Mouse (Mus musculus): ENCODE results near the gene Casq2. TPM values are rescaled to one million over a fixed set of nuclear protein-coding genes. Genes with fewer than 3 reads are reported as not detected.

Casq2 gene
- polyA plus RNA-seq, 2 experiments, result 0.88 to 0.89 TPM

GRCm38 (mm10) chr3:102147189-102147588 lies 61.0 kb downstream of the Casq2 start:
- no peak overlapping the region for H3K4me2 ChIP-seq (ENCODE audit: low read depth)
- 78% methylated on average over 4 of the region's 4 CpGs for WGBS (ENCODE audit: insufficient replicate concordance)
- no peak overlapping the region for H3K4me3 ChIP-seq (ENCODE audit: insufficient read depth in 1 of 2, low read depth in 2 of 2, low read length in 2 of 2)
- DNase-seq (ENCODE audit: low read depth in 3 of 3, low spot score in 3 of 3) (no peak), ATAC-seq (ENCODE audit: insufficient read depth) (no peak)
- TF ChIP-seq EP300 (IDR thresholded peaks at IDR 0.05; ENCODE audit: low read depth) (no peak), CTCF (IDR thresholded peaks at IDR 0.05; ENCODE audit: low read depth) (no peak)
- peaks cover 49 to 54% of the 10 kb centered on the region in 2 experiments for H3K4me1 ChIP-seq (replicated peaks; ENCODE audit: control insufficient read depth in 2 of 2, insufficient read depth in 2 of 2, low read length in 1 of 2)
- no peaks in the 10 kb centered on the region for H3K27me3 ChIP-seq (ENCODE audit: control insufficient read depth, insufficient read depth, low read length)
- no peaks in the 10 kb centered on the region for H3K9me3 ChIP-seq (ENCODE audit: control insufficient read depth, low read length)
- H3K9ac ChIP-seq (replicated peaks), result no peak overlapping the region
- no peaks in the 10 kb centered on the region for H3K36me3 ChIP-seq (replicated peaks; ENCODE audit: control insufficient read depth, insufficient read depth, low read depth)
- no peak overlapping the region for H3K27ac ChIP-seq

- TF ChIP-seq EP300 (IDR thresholded peaks at IDR 0.05; ENCODE audit: low read depth) (no peak), CTCF (IDR thresholded peaks at IDR 0.05; ENCODE audit: low read depth) (no peak)
- Histone ChIP-seq H3K4me3 (ENCODE audit: insufficient read depth in 1 of 2, low read depth in 2 of 2, low read length in 2 of 2) (no peak overlapping the region), H3K27me3 (ENCODE audit: control insufficient read depth, insufficient read depth, low read length) (no peaks in the 10 kb centered on the region), H3K4me1 (replicated peaks; ENCODE audit: control insufficient read depth in 2 of 2, insufficient read depth in 2 of 2, low read length in 1 of 2) (peaks cover 25 to 30% of the 10 kb centered on the region in 2 experiments), H3K27ac (no peak overlapping the region), H3K4me2 (ENCODE audit: low read depth) (no peak overlapping the region), H3K9me3 (ENCODE audit: control insufficient read depth, low read length) (no peaks in the 10 kb centered on the region), H3K36me3 (replicated peaks; ENCODE audit: control insufficient read depth, insufficient read depth, low read depth) (no peaks in the 10 kb centered on the region), H3K9ac (replicated peaks) (no peak overlapping the region)
- DNase-seq (ENCODE audit: low read depth in 3 of 3, low spot score in 3 of 3), result no peak
- 65% methylated on average over 7 of the region's 7 CpGs for WGBS (ENCODE audit: insufficient replicate concordance)
- ATAC-seq (ENCODE audit: insufficient read depth), result no peak
Observed at GRCm38 (mm10) chr3:102149941-102150340, 63.7 kb downstream of the Casq2 start.

- Histone ChIP-seq H3K27me3 (ENCODE audit: control insufficient read depth, insufficient read depth, low read length) (no peaks in the 10 kb centered on the region), H3K9me3 (ENCODE audit: control insufficient read depth, low read length) (no peaks in the 10 kb centered on the region), H3K4me2 (ENCODE audit: low read depth) (no peak overlapping the region), H3K9ac (replicated peaks) (no peak overlapping the region), H3K36me3 (replicated peaks; ENCODE audit: control insufficient read depth, insufficient read depth, low read depth) (peaks cover 13% of the 10 kb centered on the region), H3K27ac (no peak overlapping the region), H3K4me1 (replicated peaks; ENCODE audit: control insufficient read depth in 2 of 2, insufficient read depth in 2 of 2, low read length in 1 of 2) (peaks cover 6 to 11% of the 10 kb centered on the region in 2 experiments; a peak in 3 of 4 replicates), H3K4me3 (ENCODE audit: insufficient read depth in 1 of 2, low read depth in 2 of 2, low read length in 2 of 2) (no peak overlapping the region)
- ATAC-seq (ENCODE audit: insufficient read depth), result no peak
- TF ChIP-seq EP300 (IDR thresholded peaks at IDR 0.05; ENCODE audit: low read depth) (no peak), CTCF (IDR thresholded peaks at IDR 0.05; ENCODE audit: low read depth) (no peak)
- DNase-seq (ENCODE audit: low read depth in 3 of 3, low spot score in 3 of 3), result no peak
- 63% methylated on average over 4 of the region's 4 CpGs for WGBS (ENCODE audit: insufficient replicate concordance)
Observed at GRCm38 (mm10) chr3:102151850-102152249, 65.6 kb downstream of the Casq2 start.

GRCm38 (mm10) chr3:102152471-102152870 lies 66.3 kb downstream of the Casq2 start:
- Histone ChIP-seq H3K4me1 (replicated peaks; ENCODE audit: control insufficient read depth in 2 of 2, insufficient read depth in 2 of 2, low read length in 1 of 2) (peaks cover 3 to 8% of the 10 kb centered on the region in 2 experiments; a peak in 3 of 4 replicates), H3K9ac (replicated peaks) (no peak overlapping the region), H3K27me3 (ENCODE audit: control insufficient read depth, insufficient read depth, low read length) (no peaks in the 10 kb centered on the region), H3K4me2 (ENCODE audit: low read depth) (no peak overlapping the region), H3K9me3 (ENCODE audit: control insufficient read depth, low read length) (no peaks in the 10 kb centered on the region), H3K27ac (no peak overlapping the region), H3K36me3 (replicated peaks; ENCODE audit: control insufficient read depth, insufficient read depth, low read depth) (peaks cover 19% of the 10 kb centered on the region), H3K4me3 (ENCODE audit: insufficient read depth in 1 of 2, low read depth in 2 of 2, low read length in 2 of 2) (no peak overlapping the region)
- 58% methylated on average over 4 of the region's 4 CpGs for WGBS (ENCODE audit: insufficient replicate concordance)
- no peak for TF ChIP-seq CTCF (IDR thresholded peaks at IDR 0.05; ENCODE audit: low read depth)
- TF ChIP-seq EP300 (IDR thresholded peaks at IDR 0.05; ENCODE audit: low read depth), result no peak
- no peak for DNase-seq (ENCODE audit: low read depth in 3 of 3, low spot score in 3 of 3)
- ATAC-seq (ENCODE audit: insufficient read depth), result no peak

GRCm38 (mm10) chr3:102152872-102153271 lies 66.7 kb downstream of the Casq2 start:
- Histone ChIP-seq H3K4me2 (ENCODE audit: low read depth) (no peak overlapping the region), H3K4me1 (replicated peaks; ENCODE audit: control insufficient read depth in 2 of 2, insufficient read depth in 2 of 2, low read length in 1 of 2) (peaks cover 3 to 7% of the 10 kb centered on the region in 2 experiments; a peak in 3 of 4 replicates), H3K9ac (replicated peaks) (no peak overlapping the region), H3K9me3 (ENCODE audit: control insufficient read depth, low read length) (no peaks in the 10 kb centered on the region), H3K27me3 (ENCODE audit: control insufficient read depth, insufficient read depth, low read length) (no peaks in the 10 kb centered on the region), H3K4me3 (ENCODE audit: insufficient read depth in 1 of 2, low read depth in 2 of 2, low read length in 2 of 2) (no peak overlapping the region), H3K27ac (no peak overlapping the region), H3K36me3 (replicated peaks; ENCODE audit: control insufficient read depth, insufficient read depth, low read depth) (peaks cover 23% of the 10 kb centered on the region)
- ATAC-seq (ENCODE audit: insufficient read depth), result no peak
- WGBS (ENCODE audit: insufficient replicate concordance), result 61% methylated on average over 4 of the region's 4 CpGs
- TF ChIP-seq EP300 (IDR thresholded peaks at IDR 0.05; ENCODE audit: low read depth), result no peak
- TF ChIP-seq CTCF (IDR thresholded peaks at IDR 0.05; ENCODE audit: low read depth), result no peak
- no peak for DNase-seq (ENCODE audit: low read depth in 3 of 3, low spot score in 3 of 3)

All from liver, embryonic 14.5 days (tissue).